Mouse (Mus musculus): ENCODE results near the gene Fam83e. TPM values are rescaled to one million over a fixed set of nuclear protein-coding genes. Genes with fewer than 3 reads are reported as not detected.

The Fam83e gene
- polyA plus RNA-seq, 1 experiment from 2014 or later, result 21.6 TPM

DNA sequence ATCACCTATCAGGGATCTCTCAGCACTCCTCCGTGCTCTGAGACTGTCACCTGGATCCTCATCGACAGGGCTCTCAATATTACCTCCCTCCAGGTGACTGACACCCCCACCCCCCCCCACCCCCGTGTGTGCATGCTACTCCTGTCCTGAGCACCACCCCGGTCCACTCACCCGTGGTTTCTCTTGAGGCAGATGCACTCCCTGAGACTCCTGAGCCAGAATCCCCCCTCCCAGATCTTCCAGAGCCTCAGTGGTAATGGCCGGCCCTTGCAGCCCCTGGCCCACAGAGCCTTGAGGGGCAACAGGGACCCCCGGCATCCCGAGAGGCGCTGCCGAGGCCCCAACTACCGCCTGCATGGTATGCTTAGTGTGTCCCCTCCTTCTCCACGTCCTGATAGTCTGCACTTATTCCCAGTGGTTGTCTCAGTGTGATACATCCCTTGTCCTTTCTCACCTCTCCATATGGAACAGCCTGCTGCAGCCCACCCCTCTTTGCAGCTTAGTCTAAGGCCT lies 17.4 kb upstream of the Fam83e start:
- Histone ChIP-seq H3K9me3 (ENCODE audit: control insufficient read depth, low read length) (no peaks in the 10 kb centered on the region), H3K9ac (ENCODE audit: low read length) (peak overlapping the region; percentile 61; the same call in 1 of the 2 replicates), H3K4me3 (ENCODE audit: low read depth, low read length) (peak overlapping the region; percentile 38; the same call in 1 of the 2 replicates), H3K36me3 (ENCODE audit: control insufficient read depth, insufficient read depth, low read length) (no peaks in the 10 kb centered on the region), H3K4me1 (replicated peaks; ENCODE audit: control insufficient read depth, insufficient read depth) (peaks cover 13% of the 10 kb centered on the region; the same call in 1 of the 2 replicates), H3K27me3 (ENCODE audit: control insufficient read depth, insufficient read depth, low read length) (no peaks in the 10 kb centered on the region), H3K4me2 (replicated peaks; ENCODE audit: low read depth) (peak overlapping the region; percentile 66), H3K27ac (replicated peaks) (peak overlapping the region; percentile 89)
- ATAC-seq (ENCODE audit: low FRiP score, low TSS enrichment) (no peak), DNase-seq (ENCODE audit: low spot score) (no peak)
- TF ChIP-seq CTCF (IDR thresholded peaks at IDR 0.05; ENCODE audit: low read depth) (no peak), EP300 (optimal IDR thresholded peaks at IDR 0.05) (no peak)
- 27% methylated on average over 12 of the region's 12 CpGs for WGBS

DNA sequence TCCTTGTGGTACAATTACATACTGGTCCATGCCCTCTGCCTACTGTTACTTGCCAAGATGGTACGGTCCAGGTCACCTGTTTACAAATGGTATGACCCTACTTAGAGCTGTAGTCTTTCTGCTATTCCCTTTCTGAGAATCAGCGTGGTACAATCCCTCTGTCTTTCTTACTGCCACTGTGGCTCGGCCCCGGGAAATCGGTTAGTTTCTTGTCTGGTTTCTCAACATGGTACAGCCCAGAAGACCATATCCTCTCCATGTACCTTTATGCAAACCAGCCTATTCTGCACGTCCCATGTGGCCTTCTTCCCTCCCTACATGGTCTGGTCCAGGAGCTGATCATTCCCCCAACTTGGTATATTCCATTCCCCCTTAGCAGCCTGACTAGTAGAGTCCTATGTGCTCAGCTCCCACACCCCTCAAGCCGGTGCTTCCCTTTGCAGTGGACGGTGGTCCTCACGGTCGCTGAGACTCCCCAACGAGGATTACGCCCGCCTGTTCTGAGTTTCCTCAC lies 16.9 kb upstream of the Fam83e start:
- WGBS, result under 1% methylated on average over 13 of the region's 13 CpGs
- DNase-seq (ENCODE audit: low spot score) (peak; percentile 75), ATAC-seq (ENCODE audit: low FRiP score, low TSS enrichment) (peak; percentile 61)
- H3K27ac ChIP-seq (replicated peaks), result peak overlapping the region; percentile 89
- no peaks in the 10 kb centered on the region for H3K27me3 ChIP-seq (ENCODE audit: control insufficient read depth, insufficient read depth, low read length)
- no peaks in the 10 kb centered on the region for H3K9me3 ChIP-seq (ENCODE audit: control insufficient read depth, low read length)
- peak overlapping the region; percentile 61 for H3K9ac ChIP-seq (ENCODE audit: low read length)
- TF ChIP-seq CTCF (IDR thresholded peaks at IDR 0.05; ENCODE audit: low read depth) (no peak), EP300 (optimal IDR thresholded peaks at IDR 0.05) (peak; percentile 19)
- H3K4me1 ChIP-seq (replicated peaks; ENCODE audit: control insufficient read depth, insufficient read depth), result peaks cover 18% of the 10 kb centered on the region; the same call in 1 of the 2 replicates
- no peaks in the 10 kb centered on the region for H3K36me3 ChIP-seq (ENCODE audit: control insufficient read depth, insufficient read depth, low read length)
- H3K4me2 ChIP-seq (replicated peaks; ENCODE audit: low read depth), result peak overlapping the region; percentile 66
- H3K4me3 ChIP-seq (ENCODE audit: low read depth, low read length), result peak overlapping the region; percentile 38

DNA sequence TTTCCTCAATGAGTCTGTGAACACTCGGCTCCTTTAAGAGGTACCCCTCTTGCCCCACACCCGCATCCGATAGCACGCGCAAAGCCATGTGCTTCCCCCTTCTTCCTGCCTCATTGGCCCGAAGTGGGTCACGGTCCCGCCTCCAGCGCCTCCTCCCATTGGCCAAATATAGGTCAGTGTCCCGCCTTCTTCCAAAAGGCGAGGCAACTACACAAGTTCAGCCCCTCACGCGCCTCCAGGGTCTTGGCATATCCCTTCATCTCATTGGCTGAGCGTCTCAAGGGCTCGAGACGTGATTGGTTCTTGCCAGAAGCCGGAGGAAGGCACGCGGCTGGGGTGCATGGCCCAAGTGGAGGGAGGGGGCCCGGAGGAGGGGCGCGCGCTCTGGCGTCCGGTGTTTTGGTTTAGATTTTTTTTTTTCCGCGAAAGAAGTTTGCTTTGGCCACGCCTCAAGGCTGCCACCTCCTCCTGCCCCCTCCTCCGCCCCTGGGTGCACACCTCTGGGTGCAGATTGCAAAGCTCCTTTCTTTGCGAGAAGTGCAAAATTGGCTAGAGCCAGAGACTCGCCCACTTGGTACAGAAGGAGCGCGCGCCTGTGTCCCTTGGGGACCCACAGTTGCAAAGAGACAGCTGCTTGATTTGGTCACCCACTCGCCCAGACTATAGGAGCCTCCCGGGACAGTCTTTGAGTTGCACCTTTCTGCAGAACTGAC lies 16.1 kb upstream of the Fam83e start, which contains the start of gene Dbp:
Dbp (plus strand) TSS at position 359 of the 713 bp plus-strand sequence.
- Histone ChIP-seq H3K27me3 (ENCODE audit: control insufficient read depth, insufficient read depth, low read length) (no peaks in the 10 kb centered on the region), H3K4me2 (replicated peaks; ENCODE audit: low read depth) (peak within 1 kb of the TSS; percentile 99), H3K4me3 (ENCODE audit: low read depth, low read length) (peak within 1 kb of the TSS; percentile 65), H3K9me3 (ENCODE audit: control insufficient read depth, low read length) (no peaks in the 10 kb centered on the region), H3K4me1 (replicated peaks; ENCODE audit: control insufficient read depth, insufficient read depth) (peaks cover 18% of the 10 kb centered on the region; the same call in 1 of the 2 replicates), H3K9ac (ENCODE audit: low read length) (peak within 1 kb of the TSS; percentile 91), H3K36me3 (ENCODE audit: control insufficient read depth, insufficient read depth, low read length) (peaks cover 1% of the 10 kb centered on the region; the same call in 1 of the 2 replicates), H3K27ac (replicated peaks) (peak within 1 kb of the TSS; percentile 96)
- ATAC-seq (ENCODE audit: low FRiP score, low TSS enrichment), result peak; percentile 81
- DNase-seq (ENCODE audit: low spot score), result peak; percentile 99
- TF ChIP-seq CTCF (IDR thresholded peaks at IDR 0.05; ENCODE audit: low read depth) (no peak), EP300 (optimal IDR thresholded peaks at IDR 0.05) (no peak)
- 0% methylated on average over 35 of the region's 36 CpGs for WGBS

DNA sequence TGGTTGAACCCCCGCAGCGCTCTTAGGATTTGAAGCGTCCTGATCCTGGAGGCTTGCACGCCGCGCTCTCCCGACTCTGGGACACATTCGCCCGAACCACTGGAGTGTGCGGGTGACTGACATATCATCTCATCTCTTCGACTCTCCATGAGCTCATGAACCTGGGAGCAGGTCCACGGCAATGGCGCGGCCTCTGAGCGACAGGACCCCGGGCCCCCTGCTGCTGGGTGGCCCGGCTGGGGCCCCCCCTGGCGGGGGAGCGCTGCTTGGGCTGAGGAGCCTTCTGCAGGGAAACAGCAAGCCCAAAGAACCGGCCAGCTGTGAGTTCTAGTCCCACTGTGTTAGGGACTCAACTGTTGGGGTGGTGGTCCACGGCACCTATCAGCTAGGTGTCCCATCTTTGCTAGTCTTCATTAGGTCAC lies 15.6 kb upstream of the Fam83e start:
- DNase-seq (ENCODE audit: low spot score), result no peak

DNA sequence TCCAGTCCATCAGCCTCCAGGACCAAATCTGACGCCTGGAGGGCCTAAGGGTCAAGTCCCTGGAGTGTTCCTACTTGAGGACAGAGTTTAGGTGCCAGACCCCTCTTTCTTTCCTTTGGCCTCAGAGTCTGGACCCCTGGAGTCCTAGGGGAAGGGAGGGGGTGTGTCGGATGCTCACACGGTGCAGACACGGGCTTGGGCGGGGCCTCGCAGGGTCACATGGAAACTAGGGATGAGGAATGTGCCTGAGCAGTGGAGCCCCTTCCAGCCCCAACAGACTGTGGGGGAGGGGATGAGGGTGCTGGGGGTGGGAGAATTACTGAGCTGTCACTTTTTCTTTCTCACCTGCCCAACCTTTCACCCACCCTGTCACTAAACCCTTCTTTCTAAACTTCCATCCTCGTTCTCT lies 15.1 kb upstream of the Fam83e start:
- Histone ChIP-seq H3K4me2 (replicated peaks; ENCODE audit: low read depth) (peak overlapping the region; percentile 99), H3K27ac (replicated peaks) (peak overlapping the region; percentile 96), H3K36me3 (ENCODE audit: control insufficient read depth, insufficient read depth, low read length) (peaks cover 10% of the 10 kb centered on the region; the same call in 1 of the 2 replicates), H3K9me3 (ENCODE audit: control insufficient read depth, low read length) (no peaks in the 10 kb centered on the region), H3K27me3 (ENCODE audit: control insufficient read depth, insufficient read depth, low read length) (no peaks in the 10 kb centered on the region), H3K4me3 (ENCODE audit: low read depth, low read length) (peak overlapping the region; percentile 65), H3K4me1 (replicated peaks; ENCODE audit: control insufficient read depth, insufficient read depth) (peaks cover 15% of the 10 kb centered on the region; the same call in 1 of the 2 replicates), H3K9ac (ENCODE audit: low read length) (peak overlapping the region; percentile 91)
- DNase-seq (ENCODE audit: low spot score) (peak; percentile 84), ATAC-seq (ENCODE audit: low FRiP score, low TSS enrichment) (peak; percentile 14; the same call in 1 of the 2 replicates)
- no peak for TF ChIP-seq EP300 (optimal IDR thresholded peaks at IDR 0.05)
- no peak for TF ChIP-seq CTCF (IDR thresholded peaks at IDR 0.05; ENCODE audit: low read depth)
- 1% methylated on average over 7 of the region's 7 CpGs for WGBS

More for the DNA sequence above, 15.6 kb upstream of the Fam83e start:
- peak; percentile 1 for ATAC-seq (ENCODE audit: low FRiP score, low TSS enrichment)
- Histone ChIP-seq H3K4me3 (ENCODE audit: low read depth, low read length) (peak overlapping the region; percentile 65), H3K27me3 (ENCODE audit: control insufficient read depth, insufficient read depth, low read length) (no peaks in the 10 kb centered on the region), H3K27ac (replicated peaks) (peak overlapping the region; percentile 96), H3K36me3 (ENCODE audit: control insufficient read depth, insufficient read depth, low read length) (peaks cover 6% of the 10 kb centered on the region; the same call in 1 of the 2 replicates), H3K9ac (ENCODE audit: low read length) (peak overlapping the region; percentile 91), H3K9me3 (ENCODE audit: control insufficient read depth, low read length) (no peaks in the 10 kb centered on the region), H3K4me2 (replicated peaks; ENCODE audit: low read depth) (peak overlapping the region; percentile 99), H3K4me1 (replicated peaks; ENCODE audit: control insufficient read depth, insufficient read depth) (peaks cover 15% of the 10 kb centered on the region; the same call in 1 of the 2 replicates)
- under 1% methylated on average over 21 of the region's 21 CpGs for WGBS
- TF ChIP-seq CTCF (IDR thresholded peaks at IDR 0.05; ENCODE audit: low read depth), result no peak; the same call in 1 of the 2 replicates
- no peak for TF ChIP-seq EP300 (optimal IDR thresholded peaks at IDR 0.05)

Data from stomach, postnatal 0 days (tissue).